Mouse (Mus musculus) left cerebral cortex, postnatal 14 days (tissue): ENCODE results near the gene Otub1. TPM values are rescaled to one million over a fixed set of nuclear protein-coding genes. Genes with fewer than 3 reads are reported as not detected.

Experiments
- DNase-seq, 2 experiments: peaks; one replicate each; pipeline ENCODE4 v3.0.0; 2021 to 2022; ENCODE audit warnings: low spot score in 2 of 2, mixed read lengths in 1 of 2
- intact Hi-C: fragments of 180-260 bp; cut with DNase I; formaldehyde crosslinking; loops from one replicate; pipeline ENCODE4 v1.15.1; 2025
- total RNA-seq, 2 experiments: library from RNA; stranded (reverse); gene quantifications; 2 replicates each; pipeline ENCODE4 v1.2.3; 2021

The Otub1 gene
- total RNA-seq, 2 experiments from 2014 or later, result 268 to 271 TPM

DNA sequence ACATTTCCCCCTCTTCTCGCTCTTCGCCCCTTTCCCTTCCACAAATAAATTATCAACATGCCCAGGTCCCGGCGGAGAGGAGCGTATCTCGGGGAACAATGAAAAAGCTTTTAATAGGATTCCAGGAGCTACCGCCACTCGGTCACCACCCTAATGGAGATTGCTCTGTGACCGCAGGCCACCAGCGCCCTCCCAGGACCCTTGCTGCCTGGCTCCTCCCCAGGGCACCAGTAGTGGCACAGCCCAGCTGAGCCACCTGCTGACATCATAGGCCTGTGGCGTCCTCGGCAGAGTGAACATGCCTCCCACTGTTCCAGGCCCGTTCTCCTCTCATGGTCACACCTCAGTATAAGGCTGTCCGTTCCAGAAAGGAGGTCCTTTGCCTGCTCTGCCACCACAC lies 48.4 kb downstream of the Otub1 start:
- intact Hi-C loops, result no loop called here

DNA sequence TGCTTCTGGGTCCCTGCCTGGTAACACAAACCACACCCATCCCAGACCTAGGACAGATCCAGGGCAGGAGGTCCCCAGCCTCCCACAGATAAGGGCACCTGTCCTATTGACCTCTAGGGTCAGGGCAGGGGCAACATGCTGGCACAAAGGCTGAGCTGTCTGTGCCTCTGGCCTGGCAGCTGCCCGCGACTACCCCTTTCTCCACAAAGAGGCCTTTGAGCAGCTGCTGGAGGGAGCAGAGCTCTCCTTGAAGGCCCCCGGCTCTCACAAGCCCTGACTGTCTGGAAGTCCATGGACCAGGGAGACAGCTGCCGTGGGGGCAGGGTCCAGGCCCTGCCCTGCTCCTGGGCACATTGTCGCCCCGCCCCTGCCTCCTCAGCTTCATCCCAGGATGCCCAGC lies 50.9 kb downstream of the Otub1 start:
- DNase-seq, result peak in 1 of 2 experiments; percentile 62

More for the DNA sequence above, 48.4 kb downstream of the Otub1 start:
- no peak for DNase-seq

DNA sequence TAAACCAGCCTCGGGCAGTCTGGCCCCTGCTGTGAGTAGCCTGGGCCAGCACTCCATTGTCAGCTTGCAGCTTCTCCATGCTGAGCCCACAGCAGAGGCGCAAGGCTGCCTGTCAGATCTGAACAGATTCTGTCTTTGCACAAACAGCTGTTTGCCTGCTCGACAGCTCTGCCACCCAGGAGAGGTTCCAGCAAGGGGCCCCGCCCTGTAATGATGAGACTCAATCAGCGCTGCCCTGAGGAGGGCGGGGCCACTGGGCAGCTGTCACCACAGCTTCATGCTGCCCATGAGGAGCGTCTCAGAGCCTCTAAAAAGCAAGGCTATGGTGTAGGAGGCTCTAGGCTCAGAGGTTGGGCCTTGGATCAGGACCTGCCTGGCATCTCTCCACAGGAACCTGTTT lies 52.9 kb downstream of the Otub1 start:
- DNase-seq, result peak in 1 of 2 experiments; percentile 41
- intact Hi-C loops, result no loop called here

More for the DNA sequence above, 50.9 kb downstream of the Otub1 start:
- intact Hi-C loops, result no loop called here

DNA sequence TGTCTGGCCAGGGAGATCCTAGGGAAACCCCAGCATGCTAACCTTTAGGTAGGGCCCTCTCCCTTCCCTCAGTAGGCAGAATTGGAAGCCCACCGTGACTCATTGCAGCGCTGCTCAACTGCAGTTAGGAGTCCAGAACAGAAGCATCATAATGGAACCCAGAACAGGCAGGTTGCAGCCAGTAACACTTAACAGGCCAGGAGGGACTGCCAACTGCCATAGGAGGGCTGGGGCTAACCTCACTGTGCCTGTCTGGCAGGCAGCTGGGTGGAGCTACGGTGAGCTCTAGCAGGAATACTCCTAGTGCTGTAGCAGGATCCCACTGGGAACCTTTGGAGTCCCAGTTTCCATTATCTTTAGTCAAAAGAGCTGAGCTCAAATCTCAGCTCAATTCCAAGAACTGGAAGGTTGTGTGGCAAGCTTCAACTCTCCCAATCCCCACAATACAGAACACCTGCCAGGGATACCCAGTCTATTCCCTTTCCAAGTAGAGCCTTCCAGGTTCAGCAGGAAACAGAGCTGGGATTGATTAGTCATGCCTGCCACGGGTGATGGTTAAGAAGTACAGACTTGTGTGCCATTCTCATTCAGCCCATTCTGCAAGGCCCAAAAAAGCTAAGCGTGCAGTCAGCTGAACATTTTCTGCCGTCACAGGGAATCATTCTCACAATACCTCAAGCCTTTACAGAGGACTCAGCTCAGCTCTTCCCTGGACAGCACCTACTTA lies 54.0 kb downstream of the Otub1 start:
- no peak for DNase-seq
- intact Hi-C loops, result no loop called here

DNA sequence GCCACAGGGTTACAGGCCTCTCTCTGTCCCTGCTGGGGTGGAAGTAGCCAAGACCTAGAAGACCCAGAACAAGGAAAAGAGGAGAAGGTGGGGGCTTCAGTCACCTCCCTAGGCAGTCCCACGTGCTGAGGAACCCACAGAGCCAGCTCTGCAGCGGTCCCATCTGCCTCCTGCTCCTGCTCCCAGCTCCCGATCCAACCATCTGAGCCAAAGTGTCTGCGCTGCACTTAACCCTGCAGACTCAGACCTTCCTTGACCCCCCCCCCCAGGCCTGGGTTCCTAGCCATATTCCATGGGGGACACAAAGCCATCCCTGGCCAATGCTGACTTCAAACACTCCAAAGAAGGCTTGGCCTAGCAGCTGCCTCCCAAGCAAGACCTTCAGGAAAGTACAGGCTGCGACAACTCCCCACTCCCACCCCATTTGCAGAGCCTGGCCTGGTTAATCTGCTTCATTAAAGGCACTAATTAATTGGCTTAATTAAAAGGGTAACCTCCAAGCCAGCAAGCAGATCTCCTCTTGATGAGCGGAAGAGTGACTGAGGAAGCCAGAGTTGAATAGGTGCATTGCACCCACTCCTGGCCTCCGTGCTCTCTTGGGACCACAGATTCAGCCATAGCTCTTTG lies 54.7 kb downstream of the Otub1 start:
- DNase-seq, result no peak
- intact Hi-C loops, result no loop called here

DNA sequence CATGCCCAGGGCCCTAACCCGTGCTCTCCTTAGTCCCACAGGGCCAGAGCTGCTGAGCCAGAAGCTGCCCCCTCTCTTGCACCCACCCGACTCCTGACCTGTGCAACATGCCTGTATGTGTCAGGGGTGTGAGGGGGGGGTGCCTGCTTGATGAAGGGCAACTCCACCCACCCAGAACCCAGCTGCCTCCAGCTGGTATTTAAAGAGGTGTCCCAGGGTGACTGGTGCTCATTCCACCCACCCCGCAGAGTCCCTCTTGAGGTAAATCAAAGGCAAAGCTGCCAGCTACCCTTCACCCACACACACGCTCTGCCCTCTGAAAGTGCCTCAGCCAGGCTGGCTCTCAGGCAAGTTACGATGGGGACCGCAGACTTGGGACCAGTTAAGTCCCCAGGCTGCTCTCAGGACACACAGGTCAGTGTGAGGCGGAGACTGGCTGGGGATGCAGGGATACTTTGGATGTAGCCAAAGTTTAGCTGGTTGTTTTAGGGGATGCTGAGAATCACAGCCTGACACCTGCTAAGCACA lies 56.9 kb downstream of the Otub1 start:
- intact Hi-C loops, result no loop called here
- no peak for DNase-seq

GRCm38 (mm10) chr19:7148541-7149085 lies 57.5 kb downstream of the Otub1 start:
- intact Hi-C loops, result no loop called here
- peak in 1 of 2 experiments; percentile 58 for DNase-seq

Other genes with a start within 250 kb of the Otub1 start
- 10 to 100 TPM; 55.4 to 71.5 TPM for gene Ppp1r14b, start 231.3 kb downstream of the Otub1 start, total RNA-seq
- gene Plcb3, start 229.8 kb downstream of the Otub1 start, total RNA-seq, result 10 to 100 TPM; 13.4 to 13.6 TPM
- gene Fkbp2, start 225.8 kb downstream of the Otub1 start, total RNA-seq, result 10 to 100 TPM; 69.4 to 78.8 TPM
- 10 to 100 TPM; 64.3 to 75.4 TPM for gene Vegfb, start 218.7 kb downstream of the Otub1 start, total RNA-seq
- 10 to 100 TPM; 21.1 to 21.2 TPM for gene Dnajc4, start 213.7 kb downstream of the Otub1 start, total RNA-seq
- 10 to 100 TPM in 1 of 2 experiments, 1 to 10 TPM in 1; 8.7 to 10.1 TPM for gene Nudt22, start 210.2 kb downstream of the Otub1 start, total RNA-seq
- gene Trpt1, start 210.2 kb downstream of the Otub1 start, total RNA-seq, result 10 to 100 TPM; 19.1 to 20.7 TPM
- gene Fermt3, start 186.8 kb downstream of the Otub1 start, total RNA-seq, result 1 to 10 TPM; 4.5 to 4.6 TPM
- gene Stip1, start 166.3 kb downstream of the Otub1 start, total RNA-seq, result 100 to 1,000 TPM; 155 to 165 TPM
- 10 to 100 TPM in 1 of 2 experiments, 1 to 10 TPM in 1; 8.4 to 11.3 TPM for gene Macrod1, start 149.5 kb downstream of the Otub1 start, total RNA-seq
- 10 to 100 TPM; 33.0 to 35.2 TPM for gene Flrt1, start 100.6 kb downstream of the Otub1 start, total RNA-seq
- gene Cox8a, start 11.3 kb upstream of the Otub1 start, total RNA-seq, result 1,000 to 10,000 TPM; 1,118 to 1,183 TPM
- 10 to 100 TPM; 34.4 to 35.7 TPM for gene Naa40, start 34.9 kb upstream of the Otub1 start, total RNA-seq
- gene Rcor2, start 61.0 kb upstream of the Otub1 start, total RNA-seq, result 10 to 100 TPM; 15.7 to 16.3 TPM
- gene Mark2, start 135.5 kb upstream of the Otub1 start, total RNA-seq, result 100 to 1,000 TPM; 136 to 140 TPM
- 10 to 100 TPM; 30.5 to 36.2 TPM for gene Spindoc, start 176.7 kb upstream of the Otub1 start, total RNA-seq
- gene 2700081O15Rik, start 211.3 kb upstream of the Otub1 start, total RNA-seq, result 10 to 100 TPM; 42.5 to 44.5 TPM